Mouse (Mus musculus): ENCODE measurements around the gene Fam162b.

GRCm38 (mm10) chr10:51591574-51591973 is 1.3 kb upstream of the Fam162b start:
- no peak for TF ChIP-seq ZC3H11A (IDR thresholded peaks at IDR 0.05; ENCODE audit: borderline replicate concordance, low read depth, low read length)
- TF ChIP-seq HCFC1 (IDR thresholded peaks at IDR 0.05; ENCODE audit: borderline replicate concordance, insufficient read depth, low read length): no peak
- TF ChIP-seq ZNF384 (IDR thresholded peaks at IDR 0.05; ENCODE audit: low read depth, low read length): no peak
- no peak for TF ChIP-seq CHD2 (IDR thresholded peaks at IDR 0.05; ENCODE audit: low read depth, low read length)
- TF ChIP-seq MAFK (IDR thresholded peaks at IDR 0.05; ENCODE audit: insufficient read depth, low read depth, low read length): no peak
